Mouse (Mus musculus) ES-Bruce4 (cell line): ENCODE results near the gene Cdc42ep5.

Source experiments
- CTCF ChIP-seq: IDR thresholded peaks from one replicate; pipeline ENCODE4 v1.8.1; 2011; ENCODE audit warnings: low read depth, low read length
- POLR2A ChIP-seq: IDR thresholded peaks from one replicate; pipeline ENCODE4 v1.8.1; 2011; ENCODE audit warnings: low read length; ENCODE audit not compliant: insufficient read depth

DNA sequence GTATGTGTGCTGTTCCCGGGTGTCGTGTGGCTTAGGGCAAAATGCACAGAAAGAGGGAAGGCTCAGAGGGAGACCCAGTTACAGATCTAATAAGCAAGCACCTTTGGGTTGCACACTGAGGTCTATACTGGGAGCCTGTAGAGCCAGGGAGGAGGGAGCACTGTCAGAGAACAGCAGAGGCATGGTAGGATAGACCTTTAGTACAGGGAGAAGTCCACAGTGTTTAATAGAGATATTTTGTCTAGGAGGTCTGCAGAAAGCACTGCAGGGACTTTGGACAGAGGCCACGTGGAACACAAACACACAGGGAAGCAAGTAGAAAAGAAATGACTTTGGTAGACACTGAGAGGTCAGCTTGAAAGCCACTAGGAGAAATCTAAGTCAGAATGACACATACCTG, 626 bp upstream of the Cdc42ep5 start:
- no peak for TF ChIP-seq POLR2A
- TF ChIP-seq CTCF, result no peak
